Mouse (Mus musculus) A20 (cell line): ENCODE measurements around the gene Sbpl.

ENCODE experiments used
- DNase-seq: peaks from one replicate; pipeline ENCODE4 v3.0.0-alpha.2; 2011; ENCODE audit warnings: low read depth, low spot score

The Sbpl gene

DNA sequence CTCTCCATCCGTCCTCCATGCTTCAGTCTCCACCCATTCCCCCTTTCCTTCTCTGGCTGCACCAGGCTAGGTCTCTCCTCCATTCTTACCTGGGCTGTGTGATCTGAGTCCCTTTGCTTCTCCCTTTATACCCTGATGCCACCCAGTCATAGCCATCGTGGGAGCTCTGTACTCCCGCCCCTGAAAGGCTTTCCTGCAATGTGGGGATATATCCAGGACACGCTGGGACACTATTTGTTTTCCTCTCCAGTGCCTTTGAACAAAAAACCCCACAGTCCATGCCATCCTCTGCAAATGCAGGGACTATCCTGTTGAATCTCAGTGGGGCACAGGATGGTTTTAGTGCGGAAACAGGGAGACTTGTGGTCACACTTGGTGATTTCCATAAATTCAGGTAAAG, at the start of gene Sbpl:
Gene Sbpl, minus strand, starts transcription at position 101 of the 400 bp plus-strand sequence.
- DNase-seq = no peak

- no peak for DNase-seq
These were observed 49.1 kb upstream of the Sbpl start for GRCm38 (mm10) chr17:24004071-24004665.

DNA sequence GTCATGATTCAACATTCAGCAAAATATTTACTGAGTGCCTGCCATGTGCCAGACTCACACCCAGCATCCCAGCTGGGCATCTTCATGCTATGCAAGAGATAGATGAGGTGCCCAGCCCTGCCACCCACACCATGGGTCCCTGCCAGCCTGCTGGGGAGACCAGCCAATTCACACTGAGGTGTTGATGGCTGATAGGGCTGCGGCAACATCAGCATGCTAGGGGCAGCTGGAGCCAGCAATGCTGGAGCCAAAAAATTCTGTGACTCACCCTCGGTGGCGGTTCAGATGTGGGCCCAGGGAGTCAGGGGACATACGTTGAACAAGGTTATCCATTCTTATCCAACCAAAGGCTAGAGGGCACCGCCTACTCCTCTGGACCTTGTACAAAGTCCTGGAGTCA, 45.3 kb upstream of the Sbpl start:
- no peak for DNase-seq

DNA sequence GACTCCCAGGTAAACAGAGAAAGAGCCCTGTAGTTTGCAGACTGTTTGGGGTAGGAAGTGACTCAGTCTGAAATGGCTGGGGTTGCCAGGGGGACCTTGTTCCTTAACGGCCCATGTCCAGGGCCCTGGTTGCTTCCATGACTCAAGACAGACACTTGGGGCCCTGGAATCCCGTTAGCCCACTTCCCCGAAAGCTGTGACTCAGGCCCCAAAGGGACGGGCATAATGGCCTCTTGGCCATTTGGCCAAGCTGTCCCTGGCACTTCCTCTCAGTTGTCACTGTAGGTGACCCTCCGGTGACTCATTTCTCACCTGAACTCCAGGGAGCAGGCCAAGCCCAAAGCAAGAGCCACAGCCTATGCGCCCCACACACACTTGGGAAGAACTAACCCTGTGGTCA, 43.3 kb upstream of the Sbpl start:
- no peak for DNase-seq

DNA sequence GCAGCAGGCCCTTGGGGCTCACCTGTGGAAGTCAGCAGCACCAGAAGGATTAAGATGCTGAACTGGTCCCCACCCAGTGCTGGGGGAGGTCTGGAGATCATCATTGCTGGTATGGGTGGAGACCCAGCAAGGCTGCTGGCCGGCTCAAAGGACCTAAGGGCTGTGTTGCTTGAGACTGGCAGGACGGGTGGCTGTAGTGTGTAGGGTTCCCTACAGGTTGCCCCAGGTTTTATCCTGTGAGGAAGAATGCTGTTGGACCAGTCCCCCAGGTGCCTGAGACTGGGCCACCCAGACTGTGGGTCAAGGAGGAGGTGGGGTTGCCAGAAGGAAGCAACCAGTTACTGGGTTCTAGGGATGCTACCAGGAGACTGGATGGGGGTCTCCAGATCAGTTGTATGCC, 42.8 kb upstream of the Sbpl start, which contains the start of gene Prss22:
Gene Prss22, minus strand, starts transcription at position 200 of the 400 bp plus-strand sequence.
- no peak for DNase-seq

DNA sequence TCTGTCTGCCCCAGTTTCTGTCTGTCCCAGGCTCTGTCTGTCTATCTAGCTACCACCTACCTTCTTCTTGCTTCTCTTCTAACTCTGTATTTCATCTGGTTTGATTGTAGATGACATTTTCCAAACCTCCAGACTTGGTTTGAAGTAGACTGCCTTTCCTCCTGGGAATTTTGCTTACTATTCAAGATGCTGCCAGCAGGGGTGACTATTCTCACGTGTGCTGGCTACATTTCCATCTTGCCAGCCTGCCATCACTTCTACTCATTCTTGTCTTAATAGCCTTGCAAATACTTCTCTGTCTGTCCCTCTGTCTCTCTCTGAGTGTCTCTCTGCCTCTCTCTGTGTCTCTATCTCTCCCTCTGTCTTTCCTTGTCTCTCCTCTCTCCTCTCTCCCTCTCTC, 40.3 kb upstream of the Sbpl start:
- DNase-seq = no peak

- no peak for DNase-seq
These were observed 39.6 kb upstream of the Sbpl start for GRCm38 (mm10) chr17:23994667-23995066.

DNA sequence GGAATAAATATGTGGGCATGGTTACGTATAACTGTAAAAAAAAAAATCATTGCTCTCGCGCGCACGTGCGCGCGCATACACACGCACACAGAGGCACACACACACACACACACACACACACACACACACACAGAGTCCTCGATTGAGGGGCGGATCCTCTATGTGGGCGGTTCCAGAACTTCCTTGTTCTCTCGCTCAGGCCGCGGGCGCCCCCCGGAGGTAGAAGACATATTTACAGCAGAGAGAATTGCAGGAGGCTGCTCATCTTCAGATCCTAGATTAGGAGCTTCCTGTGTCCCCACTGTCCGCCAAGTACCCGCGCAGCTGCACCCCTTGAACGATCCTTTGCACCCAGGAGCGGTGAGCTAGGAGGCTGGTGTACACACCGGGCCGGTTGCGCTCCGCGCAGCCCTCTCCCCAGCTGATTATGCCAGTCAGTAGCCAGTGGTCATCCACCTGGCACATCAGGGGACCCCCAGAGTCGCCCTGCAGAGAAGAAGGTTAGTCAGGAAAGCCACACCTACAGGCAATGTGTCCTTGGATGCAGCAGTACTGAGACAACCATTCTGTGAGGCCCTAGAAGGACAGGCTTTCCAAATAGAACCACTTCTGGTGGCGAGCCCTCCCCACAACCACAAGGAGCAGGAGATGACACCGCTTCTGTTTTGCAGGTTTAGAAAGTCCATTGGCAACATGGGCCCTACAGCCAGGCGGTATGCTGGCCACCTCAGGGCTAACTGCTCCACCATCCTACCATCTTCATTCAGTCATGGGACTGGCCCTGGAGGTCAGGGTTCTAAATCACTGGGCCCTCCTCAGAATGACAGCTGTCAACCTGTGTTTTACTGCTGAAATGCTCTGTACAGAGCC, 38.7 kb upstream of the Sbpl start:
- DNase-seq = peak; percentile 89

DNA sequence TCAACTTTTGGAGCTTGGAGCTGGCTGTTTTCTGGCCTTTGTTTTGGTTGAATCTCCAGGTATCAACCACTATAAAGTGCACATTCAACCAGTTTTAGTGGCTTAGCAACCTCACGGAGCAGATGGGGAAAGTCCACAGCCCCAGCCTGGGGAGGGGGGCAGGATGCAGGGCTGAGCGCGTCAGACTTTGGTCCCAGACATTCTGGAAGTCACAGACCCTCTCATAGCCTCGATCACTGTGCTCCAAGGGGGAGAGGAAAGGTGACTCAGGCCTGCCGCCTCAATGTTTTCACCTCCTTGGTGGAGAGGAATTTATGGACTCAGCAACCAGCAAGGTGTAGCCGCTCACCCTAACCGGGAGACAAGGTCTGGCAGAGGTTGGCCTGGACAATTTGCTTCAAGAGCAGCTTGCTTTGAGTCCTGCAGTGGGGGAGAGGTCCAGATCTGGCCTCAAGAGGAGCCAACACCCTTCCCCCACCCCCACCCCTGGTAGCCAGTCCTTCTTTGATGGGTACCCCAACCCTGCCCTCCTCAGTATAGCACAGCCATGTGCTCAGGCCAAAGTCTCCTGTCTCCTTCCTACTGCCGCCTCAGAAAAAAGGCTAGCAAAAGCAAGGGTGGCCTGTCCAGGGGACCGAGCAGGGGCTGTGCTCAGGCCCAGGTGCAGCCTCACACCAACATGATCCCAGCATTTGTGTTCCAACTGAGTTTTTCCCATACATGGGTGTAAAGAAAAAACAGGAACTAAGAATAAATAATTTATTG, 37.9 kb upstream of the Sbpl start:
- DNase-seq = no peak

- DNase-seq = no peak
These were observed 34.7 kb upstream of the Sbpl start for GRCm38 (mm10) chr17:23989802-23990201.

DNA sequence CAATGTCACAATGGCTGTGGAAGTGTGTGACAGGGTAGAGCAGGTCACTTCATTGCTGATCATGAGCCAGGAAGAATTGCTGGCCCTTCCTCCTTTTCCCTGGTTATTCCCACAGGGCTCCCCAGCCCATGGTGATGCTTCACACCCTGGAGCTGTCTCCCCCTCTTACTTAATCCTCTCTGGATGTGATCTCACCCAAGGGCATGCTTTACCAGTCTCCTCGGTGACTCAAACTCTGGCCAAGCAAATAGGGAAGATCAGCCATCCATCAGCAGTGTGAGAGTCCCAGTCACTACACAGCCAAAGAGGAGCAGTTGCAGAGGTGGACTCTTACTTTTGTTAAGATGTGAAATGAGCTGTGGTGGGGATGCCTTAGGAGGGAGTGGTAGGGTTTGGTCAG, 29.9 kb upstream of the Sbpl start:
- DNase-seq = no peak

DNA sequence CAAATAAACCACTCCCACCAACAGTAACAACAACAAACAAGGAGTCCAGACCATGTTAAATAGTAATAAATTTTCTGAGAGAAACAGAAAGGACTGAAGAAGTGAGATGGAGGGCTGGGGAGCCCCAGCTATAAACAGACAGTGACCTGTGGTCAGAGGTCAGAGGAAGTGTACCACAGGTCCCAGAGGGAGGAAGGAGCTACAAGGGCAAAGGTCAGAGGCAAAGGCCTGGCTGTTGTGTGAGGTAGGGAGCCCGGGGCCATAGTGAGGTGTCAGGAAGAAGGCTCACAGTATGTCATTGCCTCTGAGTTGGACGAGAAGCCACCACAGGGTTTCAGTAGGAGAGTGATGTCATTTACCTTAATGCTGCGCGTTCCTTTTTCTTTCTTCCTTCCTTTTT, 27.8 kb upstream of the Sbpl start:
- peak; percentile 13 for DNase-seq

DNA sequence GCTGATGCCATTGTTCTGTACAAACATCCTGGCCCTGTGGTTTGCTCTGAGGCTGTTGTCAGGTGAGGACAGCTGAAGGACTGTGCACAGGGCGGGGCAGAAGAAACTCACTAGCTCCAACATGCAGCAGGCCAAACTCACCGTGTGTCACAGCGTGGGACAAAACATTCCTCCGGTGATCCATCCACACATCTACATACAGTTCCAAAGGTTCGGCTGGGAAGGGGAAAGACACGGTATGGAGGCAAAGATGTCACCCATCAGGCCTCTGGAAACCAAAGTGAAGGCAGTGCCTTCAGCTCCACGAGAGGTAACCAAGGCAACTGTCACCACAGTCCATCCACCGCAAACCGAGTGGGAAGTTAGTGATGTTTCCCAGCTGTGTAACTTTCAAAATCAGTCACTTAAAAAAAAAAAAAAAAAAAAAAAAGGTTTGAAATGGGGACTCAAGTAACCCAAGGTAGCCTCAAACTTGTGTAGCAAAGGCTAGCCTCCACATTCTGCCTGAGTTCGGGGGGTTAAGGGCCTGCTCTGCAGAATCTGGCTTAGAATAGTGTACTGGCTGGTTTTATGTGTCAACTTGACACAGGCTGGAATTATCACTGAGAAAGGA, 25.3 kb upstream of the Sbpl start, which contains the start of gene Prss30:
Gene Prss30, minus strand, starts transcription at position 270 of the 613 bp plus-strand sequence.
- no peak for DNase-seq

GRCm38 (mm10) chr17:23979471-23979870, 24.4 kb upstream of the Sbpl start:
- no peak for DNase-seq

DNA sequence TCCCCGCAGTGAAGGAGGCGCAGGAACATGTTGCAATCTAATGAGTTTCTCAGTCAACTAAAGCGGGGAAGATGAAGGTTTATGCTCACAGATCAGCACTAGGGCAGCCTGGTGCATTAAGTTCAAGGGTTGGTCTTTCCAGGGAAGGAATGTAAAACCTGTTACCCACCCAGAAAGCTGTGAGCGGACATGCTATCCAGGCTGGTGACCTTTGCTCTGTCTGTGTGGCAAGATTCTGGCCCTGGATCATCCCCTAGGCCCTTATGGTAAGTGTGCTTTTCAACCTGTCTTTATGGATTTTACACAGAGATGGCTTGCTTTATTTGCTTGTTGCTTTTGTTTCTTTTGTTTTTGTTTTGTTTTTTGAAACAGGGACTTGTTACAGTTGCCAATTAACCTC, 21.6 kb upstream of the Sbpl start:
- DNase-seq = no peak

DNA sequence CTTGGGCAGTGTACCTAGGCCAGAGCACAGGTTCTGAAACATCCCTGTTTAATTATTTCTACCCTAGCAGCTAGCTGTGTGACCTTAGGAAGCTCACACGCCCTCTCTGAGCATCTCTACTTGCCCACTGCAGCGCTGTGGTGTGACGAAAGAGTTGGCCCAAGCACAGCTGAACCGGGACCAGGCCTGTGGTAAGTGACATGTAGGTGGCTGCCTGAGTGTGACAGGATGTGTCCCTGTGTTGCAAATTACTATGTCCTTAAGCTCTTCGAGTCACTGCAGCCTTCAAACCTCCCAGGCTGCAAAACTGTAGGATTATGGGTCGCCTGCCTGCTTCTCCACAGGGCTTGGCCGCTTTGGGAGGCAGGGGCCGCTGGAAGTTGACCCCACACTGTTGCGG, 16.2 kb upstream of the Sbpl start:
- no peak for DNase-seq

DNA sequence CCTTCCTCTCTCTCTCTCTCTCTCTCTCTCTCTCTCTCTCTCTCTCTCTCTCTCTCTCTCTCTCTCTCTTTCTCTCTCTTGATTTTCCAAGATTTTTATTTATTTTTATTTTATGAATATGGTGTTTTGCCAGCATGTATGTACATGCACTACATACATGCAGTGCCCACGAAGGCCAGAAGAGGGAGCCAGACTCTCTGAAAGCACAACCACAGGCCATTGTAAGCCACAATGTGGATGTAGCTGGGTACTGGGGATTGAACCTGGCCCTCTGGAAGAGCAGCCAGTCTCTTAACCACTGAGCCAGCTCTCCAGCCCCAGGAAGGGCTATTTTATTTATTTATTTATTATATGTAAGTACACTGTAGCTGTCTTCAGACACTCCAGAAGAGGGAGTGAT, 14.2 kb upstream of the Sbpl start:
- peak; percentile 74 for DNase-seq

DNA sequence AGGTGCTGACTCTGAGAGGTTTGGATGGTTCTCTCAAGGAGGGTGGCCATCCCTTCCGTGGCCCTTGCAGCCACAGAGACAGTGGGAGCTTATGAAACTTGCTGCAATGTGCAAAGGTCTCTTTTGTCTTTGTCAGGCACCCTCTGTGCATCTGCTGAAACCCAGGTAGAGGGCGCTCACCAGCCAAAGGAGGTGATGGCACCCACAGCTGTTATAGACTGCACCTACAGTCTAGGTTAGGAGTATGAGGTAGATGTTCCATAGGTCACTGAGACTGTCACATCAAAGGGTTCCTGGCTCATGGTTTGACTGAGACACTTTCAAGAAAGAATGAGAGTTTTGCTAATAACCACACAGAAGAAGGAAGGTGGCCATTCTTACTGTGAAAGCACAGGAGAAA, 13.7 kb upstream of the Sbpl start:
- DNase-seq = peak; percentile 70

DNA sequence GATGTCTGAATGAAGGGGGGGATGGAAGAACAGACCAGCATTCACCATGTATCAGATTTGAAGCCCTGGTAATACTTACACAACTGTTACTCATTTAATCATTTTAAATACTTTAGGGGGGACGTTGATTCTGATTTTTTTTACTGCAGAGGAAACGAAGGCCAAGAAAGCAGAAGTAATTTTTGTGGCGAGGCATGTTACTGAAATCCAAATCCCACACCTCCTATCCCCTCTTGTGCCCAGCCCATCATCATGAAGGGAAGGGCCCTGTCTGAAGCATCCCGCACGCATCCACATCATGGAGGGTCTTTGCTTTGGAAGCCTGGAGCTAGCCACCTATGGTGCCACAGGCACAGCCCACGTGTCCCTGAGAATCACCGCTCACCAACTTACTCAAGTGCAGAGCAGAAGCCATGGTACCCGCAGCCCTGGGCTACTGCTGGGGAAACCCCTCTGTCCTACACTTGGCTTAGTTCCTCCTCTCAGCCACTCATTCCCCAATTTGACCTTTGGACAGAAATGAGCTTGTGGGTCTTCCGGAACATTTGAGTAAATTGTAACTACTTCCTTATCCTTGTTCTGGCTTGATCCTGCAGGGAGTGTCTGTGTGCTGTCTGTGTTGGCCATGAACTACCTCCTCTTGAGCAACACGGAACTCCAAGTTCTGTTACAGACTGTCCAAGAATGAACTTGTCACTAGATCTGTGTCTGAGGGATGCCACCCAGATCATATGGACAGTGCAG, 11.8 kb upstream of the Sbpl start:
- DNase-seq = peak; percentile 58

DNA sequence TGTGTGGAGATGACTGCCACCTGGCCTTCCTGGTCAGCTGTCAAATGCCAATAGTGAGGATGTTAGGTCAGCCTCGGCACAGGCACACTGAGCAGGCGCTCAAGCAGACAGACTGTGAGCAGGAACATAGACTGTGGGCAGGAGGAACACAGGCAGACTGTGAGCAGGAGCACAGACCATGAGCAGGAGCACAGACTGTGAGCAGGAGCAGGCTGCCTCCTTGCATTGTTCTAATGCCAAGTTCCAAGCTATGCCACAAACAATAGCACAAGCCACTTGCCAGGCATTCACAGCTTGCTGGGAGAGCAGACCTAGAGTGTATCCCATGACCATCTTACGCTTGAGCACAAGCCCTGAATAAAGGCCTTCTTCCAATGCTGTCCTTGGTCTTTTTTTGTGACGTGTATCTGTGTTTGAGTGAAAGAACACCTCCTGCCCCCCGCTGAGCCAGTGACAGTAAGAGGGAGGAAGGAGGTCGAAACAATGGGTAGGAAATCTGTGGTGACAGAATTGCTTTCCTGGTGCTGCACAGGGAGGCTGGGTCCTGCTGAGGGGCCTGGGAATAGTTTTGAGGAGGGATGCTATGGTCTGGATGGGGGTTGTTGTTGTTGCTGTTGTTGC, 10.8 kb upstream of the Sbpl start:
- no peak for DNase-seq
